Mouse (Mus musculus) right cerebral cortex, postnatal 4 days (tissue): ENCODE measurements around the gene Gm21981.

ENCODE experiments used
- DNase-seq: peaks from one replicate; pipeline ENCODE4 v3.0.0-alpha.2; 2022

Gene Gm21981

GRCm38 (mm10) chr17:47694442-47694502 is at the start of gene Gm21981:
Gene Gm21981 (minus strand): TSS chr17:47694455.
- no peak for DNase-seq

GRCm38 (mm10) chr17:47742991-47743734 is 48.9 kb upstream of the Gm21981 start:
- no peak for DNase-seq

GRCm38 (mm10) chr17:47740186-47740585 is 45.9 kb upstream of the Gm21981 start:
- no peak for DNase-seq

- no peak for DNase-seq
Observed at GRCm38 (mm10) chr17:47738879-47739798, 44.9 kb upstream of the Gm21981 start.

- peak; percentile 14 for DNase-seq
Observed at GRCm38 (mm10) chr17:47738066-47738878, 44.0 kb upstream of the Gm21981 start.

- peak; percentile 45 for DNase-seq
Observed at GRCm38 (mm10) chr17:47737271-47738065, 43.2 kb upstream of the Gm21981 start.

GRCm38 (mm10) chr17:47736856-47737255 is 42.6 kb upstream of the Gm21981 start, which contains the start of gene Tfeb:
Gene Tfeb (plus strand): TSS chr17:47737030.
- peak; percentile 99 for DNase-seq

GRCm38 (mm10) chr17:47735553-47736100 is 41.4 kb upstream of the Gm21981 start:
- DNase-seq, result no peak

- no peak for DNase-seq
Observed at GRCm38 (mm10) chr17:47730633-47731575, 36.6 kb upstream of the Gm21981 start.

- no peak for DNase-seq
Observed at GRCm38 (mm10) chr17:47726566-47726965, 32.3 kb upstream of the Gm21981 start, which contains the start of gene Pgc. Gene Pgc (plus strand): TSS chr17:47726842.

GRCm38 (mm10) chr17:47721183-47721582 is 26.9 kb upstream of the Gm21981 start:
- DNase-seq, result no peak

GRCm38 (mm10) chr17:47715037-47715436 is 20.8 kb upstream of the Gm21981 start:
- DNase-seq, result no peak

GRCm38 (mm10) chr17:47712889-47713571 is 18.8 kb upstream of the Gm21981 start:
- DNase-seq, result no peak

- no peak for DNase-seq
Observed at GRCm38 (mm10) chr17:47711883-47712282, 17.6 kb upstream of the Gm21981 start.

GRCm38 (mm10) chr17:47710036-47710435 is 15.8 kb upstream of the Gm21981 start:
- DNase-seq, result no peak

- no peak for DNase-seq
Observed at GRCm38 (mm10) chr17:47708972-47709371, 14.7 kb upstream of the Gm21981 start.

GRCm38 (mm10) chr17:47707961-47708360 is 13.7 kb upstream of the Gm21981 start:
- DNase-seq, result no peak

- DNase-seq, result no peak
Observed at GRCm38 (mm10) chr17:47706196-47706595, 11.9 kb upstream of the Gm21981 start.

- no peak for DNase-seq
Observed at GRCm38 (mm10) chr17:47704692-47705091, 10.4 kb upstream of the Gm21981 start.

GRCm38 (mm10) chr17:47703556-47703955 is 9.3 kb upstream of the Gm21981 start:
- no peak for DNase-seq
